In the genomic region with DNA sequence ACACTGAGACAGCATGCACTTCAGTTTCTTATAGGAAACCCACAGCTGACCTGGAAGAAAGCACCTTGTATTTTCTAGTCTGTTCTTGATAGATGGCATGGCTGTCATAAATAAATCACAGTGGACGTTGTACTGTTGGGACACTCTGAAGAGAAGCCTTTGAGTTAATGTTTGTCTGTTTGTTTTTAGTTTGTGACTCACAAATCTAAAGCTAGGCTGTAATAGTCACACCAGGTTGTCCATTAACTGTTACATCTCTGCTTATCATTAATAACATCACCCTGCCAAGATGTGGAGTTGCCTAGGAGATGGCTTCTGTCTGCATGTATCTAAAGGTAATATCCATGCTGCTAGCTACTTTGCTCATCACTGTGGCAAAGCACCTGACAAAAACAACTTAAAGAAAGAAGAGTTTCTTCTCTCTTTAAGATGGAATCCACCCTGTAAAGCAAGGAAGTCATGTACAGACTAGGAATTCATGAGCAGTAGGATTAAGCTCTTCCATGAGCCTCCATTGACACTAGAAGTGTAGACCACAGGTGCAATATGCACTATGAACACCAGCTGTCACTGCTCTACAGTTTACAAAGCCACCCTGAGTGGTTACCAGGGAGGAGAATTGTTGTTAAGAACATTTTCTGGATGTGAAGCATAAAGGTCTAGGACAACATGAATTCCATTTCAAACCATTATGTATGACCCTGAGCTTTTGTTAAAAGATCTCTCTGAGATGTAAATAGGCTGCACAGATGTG, we compare ENCODE assay signal across 9 mouse cellular contexts. TPM values are rescaled to one million over a fixed set of nuclear protein-coding genes. Genes with fewer than 3 reads are reported as not detected.
A peak's percentile ranks its signal among the peaks of the same experiment; 100 is the strongest.
DNase-seq lines count a peak whose midpoint lies in the region; ATAC-seq and TF ChIP-seq lines count a peak whose summit lies in the region.
"Had no signal": no experiment of that assay in that cellular context is flagged by ENCODE, and none has a peak within 500 bp of the region (broad histone marks: within the 10 kb centered on the region; RNA-seq: fewer than 3 reads in every experiment).

No protein-coding gene starts in this region.

- 39% methylated on average over 1 of the region's 1 CpGs for whole genome bisulfite sequencing in stomach, postnatal 0 days

- H3K27me3 ChIP-seq in stomach, postnatal 0 days (ENCODE audit: control insufficient read depth, insufficient read depth, low read length), result no peaks in the 10 kb centered on the region

- no peak overlapping the region for H3K4me3 ChIP-seq in stomach, postnatal 0 days (ENCODE audit: low read depth, low read length)
- H3K4me3 ChIP-seq: myocyte had no signal

- TF ChIP-seq CTCF in stomach, postnatal 0 days (IDR thresholded peaks at IDR 0.05; ENCODE audit: low read depth), result peak; percentile 81

- no peak overlapping the region for H3K27ac ChIP-seq in stomach, postnatal 0 days (replicated peaks)

- no peak overlapping the region for H3K4me2 ChIP-seq in stomach, postnatal 0 days (replicated peaks; ENCODE audit: low read depth)

- DNase-seq in heart, postnatal 4 days, result peak; percentile 15
- no peak for DNase-seq in heart, postnatal 25 days (ENCODE audit: low spot score)
- peak; percentile 39 to 47 for DNase-seq in right cerebral cortex, postnatal 10 days (ENCODE audit: low spot score in 2 of 2)
- no peak for DNase-seq in right cerebral cortex, postnatal 4 days
- DNase-seq in forelimb bud, embryonic 11.5 days (ENCODE audit: low read depth, low spot score), result peak; percentile 14
- DNase-seq in stomach, postnatal 0 days (ENCODE audit: low spot score), result peak; percentile 22
- no peak for DNase-seq in layer of hippocampus, postnatal 36 days
- no peak for DNase-seq in testis, postnatal 10 days (ENCODE audit: low spot score)

- ATAC-seq in stomach, postnatal 0 days (ENCODE audit: low FRiP score, low TSS enrichment), result no peak

- TF ChIP-seq EP300 in stomach, postnatal 0 days (optimal IDR thresholded peaks at IDR 0.05), result no peak

- no peaks in the 10 kb centered on the region for H3K9me3 ChIP-seq in stomach, postnatal 0 days (ENCODE audit: control insufficient read depth, low read length)

- no peaks in the 10 kb centered on the region for H3K36me3 ChIP-seq in stomach, postnatal 0 days (ENCODE audit: control insufficient read depth, insufficient read depth, low read length)

- intact Hi-C loops in heart, postnatal 25 days (cut with DNase I), result loop anchor here (2.0 to 10.0 kb wide), 3 partner anchors 390 to 1526 kb away; partner anchors contain the start of gene Rnd3

- no peak overlapping the region for H3K9ac ChIP-seq in stomach, postnatal 0 days (ENCODE audit: low read length)

- H3K4me1 ChIP-seq in stomach, postnatal 0 days (replicated peaks; ENCODE audit: control insufficient read depth, insufficient read depth), result no peaks in the 10 kb centered on the region

RNA-seq across cellular contexts. Expression of gene Mmadhc, which starts 8.4 kb away (rescaled TPM):
- total RNA-seq in heart, postnatal 4 days (2021), result 100 to 1,000 TPM; 133 to 135 TPM
- total RNA-seq in heart, postnatal 25 days (2021), result 100 to 1,000 TPM; 161 to 168 TPM
- 147 and 149 TPM in 2 replicates for polyA plus RNA-seq in stomach, postnatal 0 days (2015; fragmentation: Nextera tagmentation; extraction: Ambion mirVana)
- total RNA-seq in layer of hippocampus, postnatal 36 days (2021), result 10 to 100 TPM; 51.6 to 58.0 TPM

Comparison
In these comparisons a context has a peak if more than half of its experiments do, and no peak if none do; other contexts are left out.
1. DNase-seq: peak in heart, postnatal 4 days (single experiment), right cerebral cortex, postnatal 10 days (2 of 2), forelimb bud, embryonic 11.5 days (single experiment) and stomach, postnatal 0 days (single experiment); none in heart, postnatal 25 days (single experiment), right cerebral cortex, postnatal 4 days (single experiment), layer of hippocampus, postnatal 36 days (0 of 2) and testis, postnatal 10 days (single experiment).